Mouse (Mus musculus) hindbrain, embryonic 10.5 days (tissue): ENCODE data around the gene 2510002D24Rik. TPM values are rescaled to one million over a fixed set of nuclear protein-coding genes. Genes with fewer than 3 reads are reported as not detected.

Experiments
- DNase-seq: peaks from one replicate; pipeline ENCODE4 v3.0.0-alpha.2; 2017; ENCODE audit warnings: low spot score
- H3K27ac ChIP-seq: fragments of 300-500 bp; sonication (generic); 2 replicates; pipeline ENCODE4 v1.5.1; 2016; ENCODE audit warnings: mild to moderate bottlenecking, moderate library complexity
- H3K27me3 ChIP-seq: fragments of 300-500 bp; sonication (generic); 2 replicates; pipeline ENCODE4 v1.6.1; 2016; ENCODE audit warnings: mild to moderate bottlenecking; ENCODE audit not compliant: poor library complexity, insufficient read depth, severe bottlenecking
- H3K36me3 ChIP-seq: fragments of 300-500 bp; sonication (generic); 2 replicates; pipeline ENCODE4 v1.6.1; 2016; ENCODE audit warnings: mild to moderate bottlenecking, moderate library complexity
- H3K4me1 ChIP-seq: fragments of 300-500 bp; sonication (generic); replicated peaks from 2 replicates; pipeline ENCODE4 v1.6.1; 2016; ENCODE audit warnings: mild to moderate bottlenecking
- H3K4me3 ChIP-seq: fragments of 300-500 bp; sonication (generic); 2 replicates; pipeline ENCODE4 v1.5.1; 2016; ENCODE audit warnings: mild to moderate bottlenecking, moderate library complexity
- H3K9me3 ChIP-seq: fragments of 300-500 bp; sonication (generic); 2 replicates; pipeline ENCODE4 v1.6.1; 2016; ENCODE audit warnings: mild to moderate bottlenecking, moderate library complexity
- WGBS: fragments of 180-500 bp; shearing (Covaris S2); methylation state at CpG from one replicate; pipeline ENCODE4 v1.1.7; 2016; 5-methylcytosine and 5-hydroxymethylcytosine counted together
- polyA plus RNA-seq: library from polyadenylated mRNA; unstranded; fragments of >200 nt; fragmentation: Nextera tagmentation; extraction: Ambion mirVana; gene quantifications from 2 replicates; pipeline ENCODE4 v1.2.1, GENCODE M21; 2016

The 2510002D24Rik gene
- polyA plus RNA-seq, 1 experiment from 2014 or later = 27.3 TPM

DNA sequence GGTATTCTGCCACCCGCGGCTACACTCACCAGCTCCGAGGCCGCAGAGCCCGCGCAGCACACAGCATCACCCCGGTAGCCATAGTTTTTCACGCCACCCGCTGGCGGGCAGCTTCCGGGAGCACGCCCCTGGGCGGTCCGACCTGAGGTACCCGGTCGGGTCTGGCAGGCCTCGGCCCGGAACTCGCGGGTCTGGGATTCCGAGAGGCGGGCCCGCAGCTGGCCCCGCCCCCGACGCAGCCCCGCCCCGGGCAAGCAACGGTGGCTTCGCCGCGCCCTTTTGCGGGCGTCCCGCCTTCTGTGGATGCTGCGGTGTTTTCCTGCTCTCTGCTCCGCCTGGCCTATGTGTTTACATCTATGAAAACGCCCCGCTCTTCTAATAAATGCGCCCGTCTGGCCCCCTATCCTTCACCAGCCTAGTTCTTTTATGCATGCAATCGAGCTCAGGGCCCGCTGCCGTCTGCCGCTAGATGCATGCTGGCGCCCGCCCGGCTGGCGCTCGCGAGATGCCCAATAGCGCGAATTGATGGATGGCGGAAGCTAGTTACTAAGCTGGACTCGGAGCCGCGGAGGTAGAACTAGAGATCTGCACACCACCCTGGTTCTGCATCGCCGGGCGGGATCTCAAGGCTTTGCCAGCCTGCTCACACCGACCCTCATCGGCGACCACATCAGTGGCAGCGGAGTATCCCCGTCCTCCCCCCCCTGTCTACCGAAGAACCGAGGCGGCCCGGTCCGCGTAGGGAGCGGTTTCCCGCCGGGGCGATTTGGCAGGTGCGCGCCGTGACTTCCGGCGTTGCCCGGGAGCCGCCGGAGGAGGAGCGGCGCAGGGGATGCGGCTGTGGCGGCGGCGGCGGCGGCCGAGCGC is 40.3 kb downstream of the 2510002D24Rik start, which contains the start of the genes Mrpl40 and Hira:
Gene Mrpl40 (minus strand): TSS at position 421 of the 867 bp plus-strand sequence.
Gene Hira (plus strand): TSS at position 596 of the 867 bp plus-strand sequence.
- no peaks in the 10 kb centered on the region for H3K9me3 ChIP-seq
- WGBS = under 1% methylated on average over 93 of the region's 93 CpGs
- H3K27ac ChIP-seq = peak within 1 kb of the TSS; percentile 97
- H3K4me3 ChIP-seq = peak within 1 kb of the TSS; percentile 93
- peaks cover 21% of the 10 kb centered on the region for H3K4me1 ChIP-seq
- peak; percentile 95 for DNase-seq
- peaks cover 62% of the 10 kb centered on the region for H3K36me3 ChIP-seq
- H3K27me3 ChIP-seq = no peaks in the 10 kb centered on the region

DNA sequence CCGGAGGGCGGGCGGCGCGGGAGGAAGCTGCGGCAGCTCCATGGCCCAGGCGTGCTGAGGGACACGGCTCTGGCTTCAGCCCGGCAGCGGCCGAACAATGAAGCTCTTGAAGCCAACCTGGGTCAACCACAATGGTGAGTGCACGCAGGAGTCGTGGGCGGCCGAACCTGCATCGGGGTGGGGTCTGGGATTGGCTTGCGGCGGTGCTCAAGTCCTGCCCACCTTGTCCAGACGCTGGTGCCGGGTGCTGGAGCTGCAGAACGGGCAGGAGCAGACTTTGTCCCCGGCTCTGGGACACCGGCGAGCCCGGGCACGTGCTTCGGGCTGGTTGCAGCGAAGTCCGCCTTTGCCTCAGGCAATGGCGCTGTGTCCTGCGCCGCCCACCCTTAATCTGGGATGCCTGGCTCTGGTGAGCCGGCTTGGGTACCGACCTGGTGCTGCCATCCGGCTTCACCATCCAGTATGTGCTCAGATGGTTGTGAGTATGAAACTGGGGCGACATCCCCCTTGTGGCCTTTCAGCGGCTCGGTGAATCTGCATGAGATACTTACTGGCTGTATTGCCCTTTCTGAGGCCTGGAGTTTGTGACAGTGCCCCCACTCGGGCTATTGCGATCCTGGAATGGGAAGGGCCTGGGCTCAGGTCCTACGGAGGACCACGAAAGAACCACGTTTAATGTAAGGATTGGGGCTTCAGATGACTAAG is 41.2 kb downstream of the 2510002D24Rik start:
- peak overlapping the region; percentile 93 for H3K4me3 ChIP-seq
- no peaks in the 10 kb centered on the region for H3K27me3 ChIP-seq
- under 1% methylated on average over 43 of the region's 43 CpGs for WGBS
- peaks cover 21% of the 10 kb centered on the region for H3K4me1 ChIP-seq
- peak overlapping the region; percentile 97 for H3K27ac ChIP-seq
- peak; percentile 80 for DNase-seq
- 0 out of 2 replicates have a peak, but pooled peaks cover under 1% of the 10 kb centered on the region for H3K9me3 ChIP-seq
- H3K36me3 ChIP-seq = peaks cover 62% of the 10 kb centered on the region

DNA sequence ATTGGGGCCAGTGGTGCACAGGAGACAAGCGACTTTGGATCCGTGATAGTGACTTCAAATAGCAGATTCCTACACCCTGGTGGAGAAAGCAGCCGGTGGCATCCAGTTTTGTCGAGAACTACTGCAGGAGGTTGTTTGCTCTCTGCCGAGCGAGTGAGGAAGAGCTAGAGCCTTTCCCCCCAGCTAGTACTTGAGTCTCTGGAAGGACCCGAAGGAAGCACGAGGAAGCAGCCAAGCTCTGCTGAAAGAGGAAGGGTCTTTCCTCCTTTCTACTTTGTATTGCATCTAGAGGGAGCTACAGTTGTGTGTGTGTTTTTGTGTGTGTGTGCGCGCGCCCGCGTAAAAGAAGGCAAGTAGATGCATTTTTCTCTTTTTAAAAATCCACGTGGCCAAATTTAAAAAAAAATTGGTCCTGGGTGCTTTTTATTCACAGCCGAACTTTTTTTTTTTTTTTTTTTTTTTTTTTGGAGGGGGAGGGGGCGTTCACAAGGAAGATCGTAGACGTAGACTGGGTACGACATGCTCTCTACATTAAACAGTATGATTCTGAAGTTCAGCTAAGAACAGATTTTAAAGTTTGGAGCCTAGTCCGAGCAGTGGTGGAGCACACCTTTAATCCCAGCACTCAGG is 41.8 kb downstream of the 2510002D24Rik start:
- 31% methylated on average over 20 of the region's 20 CpGs for WGBS
- DNase-seq = no peak
- peaks cover 21% of the 10 kb centered on the region for H3K4me1 ChIP-seq
- peaks cover 62% of the 10 kb centered on the region for H3K36me3 ChIP-seq
- peak overlapping the region; percentile 97 for H3K27ac ChIP-seq
- no peaks in the 10 kb centered on the region for H3K27me3 ChIP-seq
- H3K4me3 ChIP-seq = peak overlapping the region; percentile 93
- 0 out of 2 replicates have a peak, but pooled peaks cover 5% of the 10 kb centered on the region for H3K9me3 ChIP-seq

DNA sequence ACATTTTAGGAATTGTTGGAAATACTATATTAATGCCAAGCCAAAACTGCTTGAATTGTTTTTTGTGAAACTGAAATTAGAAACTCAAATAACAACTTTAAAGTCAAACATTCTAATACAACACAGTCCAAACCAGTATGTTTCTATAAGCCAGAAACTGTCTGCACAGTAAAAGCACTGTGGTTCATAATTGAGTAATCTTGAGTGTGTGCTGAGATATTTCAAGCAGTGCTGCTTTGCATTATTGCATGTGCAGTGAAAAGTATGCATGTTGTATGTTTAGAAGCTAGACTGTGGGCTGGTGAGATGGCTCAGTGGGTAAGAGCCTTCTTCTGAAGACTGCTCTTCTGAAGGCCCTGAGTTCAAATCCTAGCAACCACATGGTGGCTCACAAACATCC is 47.7 kb downstream of the 2510002D24Rik start:
- Histone ChIP-seq H3K36me3 (peaks cover 73% of the 10 kb centered on the region), H3K27me3 (no peaks in the 10 kb centered on the region), H3K4me1 (0 out of 2 replicates have a peak, but pooled peaks cover 9% of the 10 kb centered on the region), H3K4me3 (no peak overlapping the region), H3K9me3 (0 out of 2 replicates have a peak, but pooled peaks cover 5% of the 10 kb centered on the region), H3K27ac (no peak overlapping the region)
- no peak for DNase-seq

Other genes starting within 250 kb of the 2510002D24Rik start
- gene Tbx1, start 245.9 kb upstream of the 2510002D24Rik start, polyA plus RNA-seq = 11.3 and 15.3 TPM in 2 replicates
- 4.2 and 9.2 TPM in 2 replicates for gene Gp1bb, start 214.2 kb upstream of the 2510002D24Rik start, polyA plus RNA-seq
- gene Gm49601, start 210.2 kb upstream of the 2510002D24Rik start, polyA plus RNA-seq = 3.4 and 8.5 TPM in 2 replicates
- gene Sept5, start 206.6 kb upstream of the 2510002D24Rik start, polyA plus RNA-seq = 42.3 and 71.9 TPM in 2 replicates
- 25.5 and 27.3 TPM in 2 replicates for gene Cldn5, start 59.7 kb upstream of the 2510002D24Rik start, polyA plus RNA-seq
- 100 and 104 TPM in 2 replicates for gene Ufd1, start 24.8 kb upstream of the 2510002D24Rik start, polyA plus RNA-seq
- 55.1 and 72.7 TPM in 2 replicates for gene Cdc45, start 24.6 kb upstream of the 2510002D24Rik start, polyA plus RNA-seq
- gene Gm28539, start within 50 bp of the 2510002D24Rik start, polyA plus RNA-seq = not detected in 2 replicates
- 125 and 127 TPM in 2 replicates for gene Mrpl40, start 40.3 kb downstream of the 2510002D24Rik start, polyA plus RNA-seq
- 18.4 and 21.4 TPM in 2 replicates for gene Hira, start 40.5 kb downstream of the 2510002D24Rik start, polyA plus RNA-seq